Mouse (Mus musculus): Measurements from ENCODE around the gene Tlr5.

DNA sequence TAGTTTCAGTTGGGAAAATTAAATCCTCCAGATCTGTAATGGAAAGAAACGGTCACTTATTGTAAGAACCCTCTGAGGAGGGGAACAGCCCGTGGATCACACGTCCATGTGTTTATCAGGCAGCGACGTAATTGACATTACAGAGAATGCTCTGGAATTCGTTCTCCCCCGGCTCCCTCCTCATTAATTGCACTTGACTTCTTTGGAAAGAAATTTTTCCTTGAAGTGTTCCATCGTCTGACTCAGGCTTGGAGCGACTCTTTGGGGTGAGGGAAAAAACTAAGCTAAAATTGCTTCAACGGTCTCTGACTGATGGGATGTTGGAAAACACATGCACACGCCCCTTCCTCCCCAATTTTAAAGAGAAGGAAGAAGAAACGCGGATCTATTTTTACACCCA is 31.7 kb downstream of the Tlr5 start:
- TF ChIP-seq CTCF (IDR thresholded peaks at IDR 0.05; ENCODE audit: low read depth) = no peak
- no peak for TF ChIP-seq EP300 (IDR thresholded peaks at IDR 0.05; ENCODE audit: low read depth)
